Mouse (Mus musculus): ENCODE data around the gene Mylk4. TPM values are rescaled to one million over a fixed set of nuclear protein-coding genes. Genes with fewer than 3 reads are reported as not detected.

Mylk4 gene
- total RNA-seq, 2 experiments from 2014 or later: not detected

DNA sequence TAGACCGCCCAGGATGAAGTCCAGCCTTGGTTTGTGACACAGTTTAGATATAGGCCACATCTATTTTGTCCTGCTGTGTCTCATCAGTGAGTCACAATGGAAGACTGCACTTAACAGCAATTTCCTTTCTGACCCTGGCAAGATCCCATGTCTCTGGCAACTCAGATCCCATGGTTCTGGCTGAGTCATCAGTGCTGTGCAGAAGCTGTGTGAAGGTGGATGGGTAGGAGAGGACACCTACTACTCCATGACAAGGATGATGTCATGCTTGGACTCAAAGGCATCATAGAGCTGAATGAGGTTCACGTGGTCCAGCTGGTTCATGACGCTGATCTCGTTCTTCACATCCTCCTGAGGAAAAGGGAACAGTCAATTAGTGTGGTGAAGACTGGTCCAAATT, 62.0 kb downstream of the Mylk4 start:
- no peak for ATAC-seq (replicated peaks; ENCODE audit: low FRiP score, poor library complexity, severe bottlenecking)

- ATAC-seq (replicated peaks; ENCODE audit: low FRiP score, poor library complexity, severe bottlenecking): no peak
Observed at GRCm38 (mm10) chr13:32719284-32719683, 64.5 kb downstream of the Mylk4 start.

- no peak for ATAC-seq (replicated peaks; ENCODE audit: low FRiP score, poor library complexity, severe bottlenecking)
Observed at GRCm38 (mm10) chr13:32717709-32718108, 66.0 kb downstream of the Mylk4 start.

DNA sequence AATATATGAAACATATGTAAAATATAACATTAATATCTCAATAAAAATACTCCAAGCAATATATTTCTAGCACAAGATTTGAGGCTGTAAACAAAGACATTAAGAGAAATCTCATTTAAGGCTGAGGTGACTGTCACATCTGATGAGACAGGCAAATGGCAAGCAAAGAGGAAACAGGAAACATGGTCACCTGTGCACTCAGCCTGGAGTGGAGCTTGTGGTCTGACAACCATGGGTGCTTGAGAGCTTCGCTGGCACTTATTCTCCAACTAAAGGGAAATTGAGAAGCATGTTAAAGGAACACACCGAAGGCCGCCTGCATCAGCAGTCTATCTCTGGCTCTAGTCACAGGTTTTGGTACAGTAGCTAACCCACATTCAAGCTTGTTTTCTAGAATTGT, 71.2 kb downstream of the Mylk4 start:
- no peak for ATAC-seq (replicated peaks; ENCODE audit: low FRiP score, poor library complexity, severe bottlenecking)

DNA sequence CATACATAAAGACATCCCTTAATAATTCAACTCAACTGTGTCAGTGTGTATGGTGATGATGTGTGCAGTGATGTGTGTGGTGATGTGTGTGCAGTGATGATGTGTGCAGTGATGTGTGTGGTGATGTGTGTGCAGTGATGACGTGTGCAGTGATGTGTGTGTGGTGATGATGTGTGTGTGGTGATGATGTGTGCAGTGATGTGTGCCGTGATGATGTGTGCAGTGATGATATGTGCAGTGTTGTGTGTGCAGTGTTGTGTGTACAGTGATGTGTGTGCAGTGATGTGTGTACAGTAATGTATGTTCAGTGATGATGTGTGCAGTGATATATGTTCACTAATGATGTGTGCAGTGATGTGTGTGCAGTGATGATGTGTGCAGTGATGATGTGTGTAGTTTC, 75.9 kb downstream of the Mylk4 start:
- ATAC-seq (replicated peaks; ENCODE audit: low FRiP score, poor library complexity, severe bottlenecking): no peak

DNA sequence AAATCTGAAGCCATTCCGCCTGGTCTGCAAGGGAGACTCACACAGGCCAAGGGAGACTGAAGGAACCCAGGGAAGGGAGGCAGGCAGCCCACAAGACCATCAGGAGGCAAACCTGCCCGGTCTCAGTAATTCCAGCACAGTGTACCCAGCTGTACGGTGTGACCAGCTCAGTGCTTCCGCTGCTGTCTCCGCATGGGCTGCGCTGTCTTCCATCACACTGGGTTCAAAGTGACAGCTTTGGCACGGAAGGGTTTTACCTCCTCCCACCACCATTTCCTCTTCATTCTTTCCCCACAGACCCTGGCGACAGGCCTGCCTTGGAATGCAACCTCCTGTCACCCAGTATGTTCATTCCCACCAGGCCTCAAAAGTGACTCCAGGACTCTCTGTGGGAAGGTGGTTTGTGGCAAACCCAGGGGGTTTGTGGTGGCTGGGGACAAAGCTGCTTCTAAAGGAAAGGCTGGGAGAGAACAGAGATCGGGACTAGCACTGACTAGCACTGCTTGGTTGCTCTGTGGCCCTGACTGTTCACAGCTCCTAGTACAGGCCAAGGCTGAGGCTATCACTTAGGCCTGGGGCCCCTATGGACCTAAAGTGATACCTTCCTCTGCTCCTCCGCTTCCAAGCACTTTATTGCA, 77.0 kb downstream of the Mylk4 start:
- ATAC-seq (replicated peaks; ENCODE audit: low FRiP score, poor library complexity, severe bottlenecking): no peak

- no peak for ATAC-seq (replicated peaks; ENCODE audit: low FRiP score, poor library complexity, severe bottlenecking)
Observed at GRCm38 (mm10) chr13:32705315-32705714, 78.4 kb downstream of the Mylk4 start.

- ATAC-seq (replicated peaks; ENCODE audit: low FRiP score, poor library complexity, severe bottlenecking): no peak
Observed at GRCm38 (mm10) chr13:32704911-32705310, 78.8 kb downstream of the Mylk4 start.

DNA sequence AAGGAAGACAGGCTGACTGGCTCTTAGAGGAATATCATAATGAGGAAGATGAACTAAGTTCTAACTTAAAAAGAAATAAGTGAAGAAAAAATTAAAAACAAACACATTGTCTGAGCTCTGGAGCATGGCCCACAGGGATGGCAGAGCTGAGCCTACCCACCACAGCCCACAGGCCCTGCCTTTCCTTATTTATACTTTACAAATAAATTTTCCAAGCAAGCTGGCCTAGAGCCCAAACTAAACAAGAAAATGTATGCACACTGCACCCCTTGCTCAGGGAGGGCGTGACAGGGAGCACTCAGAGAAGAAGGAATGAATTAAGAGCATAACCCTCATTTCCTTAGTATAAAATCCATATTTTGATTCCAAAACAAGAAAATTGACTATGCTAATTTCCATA, 82.2 kb downstream of the Mylk4 start:
- ATAC-seq (replicated peaks; ENCODE audit: low FRiP score, poor library complexity, severe bottlenecking): no peak

GRCm38 (mm10) chr13:32699376-32699775, 84.4 kb downstream of the Mylk4 start:
- ATAC-seq (replicated peaks; ENCODE audit: low FRiP score, poor library complexity, severe bottlenecking): no peak

- no peak for ATAC-seq (replicated peaks; ENCODE audit: low FRiP score, poor library complexity, severe bottlenecking)
Observed at GRCm38 (mm10) chr13:32698956-32699355, 84.8 kb downstream of the Mylk4 start.

GRCm38 (mm10) chr13:32693886-32694455, 89.8 kb downstream of the Mylk4 start:
- ATAC-seq (replicated peaks; ENCODE audit: low FRiP score, poor library complexity, severe bottlenecking): no peak

DNA sequence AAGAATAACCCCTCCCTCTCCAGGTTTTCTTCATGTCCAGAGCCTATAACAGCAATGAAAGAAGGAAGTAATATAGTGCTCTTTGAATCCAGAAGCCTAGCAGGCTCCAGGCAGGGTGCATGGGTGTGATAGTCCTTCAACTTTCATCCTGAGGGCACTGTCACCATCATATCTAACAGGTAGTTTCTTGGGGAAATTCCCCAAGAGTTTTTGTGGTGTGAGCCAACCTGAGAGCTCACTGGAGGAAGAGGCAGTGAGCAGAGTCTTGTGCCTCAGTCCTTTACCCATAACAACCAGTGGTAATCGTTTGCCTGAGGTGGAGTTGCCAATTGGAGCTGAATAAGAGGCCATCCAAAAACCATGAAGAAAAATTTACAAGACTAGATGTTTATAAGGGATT, 91.2 kb downstream of the Mylk4 start:
- no peak for ATAC-seq (replicated peaks; ENCODE audit: low FRiP score, poor library complexity, severe bottlenecking)

GRCm38 (mm10) chr13:32690279-32690678, 93.5 kb downstream of the Mylk4 start:
- ATAC-seq (replicated peaks; ENCODE audit: low FRiP score, poor library complexity, severe bottlenecking): no peak

GRCm38 (mm10) chr13:32680868-32681515, 102.8 kb downstream of the Mylk4 start:
- no peak for ATAC-seq (replicated peaks; ENCODE audit: low FRiP score, poor library complexity, severe bottlenecking)

DNA sequence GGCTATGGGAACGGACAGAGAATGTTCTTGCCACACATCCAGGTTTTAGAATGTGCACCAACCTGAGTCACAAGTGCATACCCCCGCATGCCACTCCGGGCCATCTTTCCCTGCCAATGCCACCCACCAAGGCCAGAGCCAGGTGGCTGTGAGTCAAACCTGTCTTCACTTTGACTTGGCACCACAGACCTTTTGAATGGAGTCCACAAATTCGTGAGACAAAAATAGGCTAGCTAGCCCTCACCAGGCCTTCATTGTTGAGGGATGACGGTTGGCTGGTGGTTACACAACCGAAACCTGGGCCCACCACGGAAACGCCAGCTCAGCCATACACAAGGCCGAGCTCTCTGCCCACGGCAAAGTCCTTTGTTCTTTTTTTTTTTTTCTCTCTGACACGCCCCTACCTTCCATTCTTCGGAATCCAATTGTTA, 103.6 kb downstream of the Mylk4 start:
- ATAC-seq (replicated peaks; ENCODE audit: low FRiP score, poor library complexity, severe bottlenecking): no peak

GRCm38 (mm10) chr13:32678998-32679397, 104.8 kb downstream of the Mylk4 start:
- no peak for ATAC-seq (replicated peaks; ENCODE audit: low FRiP score, poor library complexity, severe bottlenecking)

GRCm38 (mm10) chr13:32670782-32671181, 113.0 kb downstream of the Mylk4 start:
- ATAC-seq (replicated peaks; ENCODE audit: low FRiP score, poor library complexity, severe bottlenecking): no peak

GRCm38 (mm10) chr13:32668296-32668695, 115.5 kb downstream of the Mylk4 start:
- ATAC-seq (replicated peaks; ENCODE audit: low FRiP score, poor library complexity, severe bottlenecking): no peak

DNA sequence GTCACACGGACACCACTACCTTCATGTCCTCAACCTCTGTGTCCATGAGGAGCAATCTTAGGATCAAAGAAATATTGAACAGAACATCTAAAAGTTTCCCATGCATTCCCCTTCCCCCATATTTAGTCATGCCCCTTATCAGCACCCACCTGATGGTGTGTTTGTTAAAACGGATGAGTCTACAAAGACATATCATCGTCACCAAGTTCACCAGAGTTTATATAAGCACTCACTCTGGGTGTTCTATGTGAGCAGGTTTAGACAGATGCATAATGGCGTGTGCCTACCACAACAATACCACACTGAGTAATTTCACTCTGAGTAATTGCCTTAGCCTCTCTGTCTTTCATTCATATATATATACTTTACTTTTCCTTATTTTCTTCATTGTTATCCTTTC, 116.4 kb downstream of the Mylk4 start:
- ATAC-seq (replicated peaks; ENCODE audit: low FRiP score, poor library complexity, severe bottlenecking): no peak

GRCm38 (mm10) chr13:32662041-32662440, 121.7 kb downstream of the Mylk4 start:
- ATAC-seq (replicated peaks; ENCODE audit: low FRiP score, poor library complexity, severe bottlenecking): no peak
